Mouse (Mus musculus) small intestine, adult 2 months (tissue): ENCODE measurements around the gene Cldn1. TPM values are rescaled to one million over a fixed set of nuclear protein-coding genes. Genes with fewer than 3 reads are reported as not detected.

Source experiments
- H3K27ac ChIP-seq: fragments of 200-500 bp; 2 replicates; pipeline ENCODE4 v1.5.1; 2012; ENCODE audit warnings: low read depth, low read length, control low read depth, inconsistent platforms; ENCODE audit not compliant: insufficient read depth
- H3K27me3 ChIP-seq: fragments of 200-500 bp; 2 replicates; pipeline ENCODE4 v1.6.1; 2012; ENCODE audit warnings: mild to moderate bottlenecking, moderate library complexity, low read length, inconsistent platforms; ENCODE audit not compliant: control insufficient read depth, insufficient read depth
- H3K36me3 ChIP-seq: fragments of 200-500 bp; 2 replicates; pipeline ENCODE4 v1.6.1; 2012; ENCODE audit warnings: mild to moderate bottlenecking, low read length, control low read depth, inconsistent platforms; ENCODE audit not compliant: control insufficient read depth, insufficient read depth
- H3K4me1 ChIP-seq: fragments of 200-500 bp; 2 replicates; pipeline ENCODE4 v1.6.1; 2012; ENCODE audit warnings: low read length, inconsistent platforms, mixed read lengths; ENCODE audit not compliant: control insufficient read depth, insufficient read depth, insufficient read length
- H3K4me3 ChIP-seq: fragments of 200-500 bp; 2 replicates; pipeline ENCODE4 v1.5.1; 2012; ENCODE audit warnings: low read depth, mild to moderate bottlenecking, control low read depth, inconsistent platforms, low read length, moderate library complexity
- CTCF ChIP-seq: fragments of 200-500 bp; IDR thresholded peaks from 2 replicates; pipeline ENCODE4 v1.5.1; 2012; ENCODE audit warnings: low read depth, mild to moderate bottlenecking, control low read depth, inconsistent platforms, low read length, moderate library complexity, mixed read lengths; ENCODE audit not compliant: insufficient replicate concordance, insufficient read length; ENCODE audit errors: extremely low read depth
- POLR2A ChIP-seq: fragments of 200-500 bp; IDR thresholded peaks from 2 replicates; pipeline ENCODE4 v1.6.1; 2012; ENCODE audit warnings: low read depth, mild to moderate bottlenecking, control low read depth, inconsistent platforms, low read length, moderate library complexity
- WGBS: fragments of 180-500 bp; shearing (Covaris S2); methylation state at CpG from one replicate; pipeline ENCODE4 v1.1.7; 2018; 5-methylcytosine and 5-hydroxymethylcytosine counted together
- polyA plus RNA-seq: library from polyadenylated mRNA; depleted of rRNA; stranded (reverse); fragments of >200 nt; gene quantifications from 2 replicates; pipeline ENCODE4 v1.2.3, GENCODE M21; 2012

Cldn1 gene
- polyA plus RNA-seq, 1 experiment: 0.11 TPM

GRCm38 (mm10) chr16:26384112-26384649 is 12.5 kb upstream of the Cldn1 start:
- H3K27ac ChIP-seq: no peak overlapping the region
- TF ChIP-seq CTCF (no peak), POLR2A (no peak)

GRCm38 (mm10) chr16:26377170-26377569 is 5.5 kb upstream of the Cldn1 start:
- TF ChIP-seq CTCF (no peak), POLR2A (no peak)
- H3K36me3 ChIP-seq: no peaks in the 10 kb centered on the region
- 35% methylated on average over 5 of the region's 5 CpGs for WGBS

More at GRCm38 (mm10) chr16:26384112-26384649, 12.5 kb upstream of the Cldn1 start:
- Histone ChIP-seq H3K4me3 (no peak overlapping the region), H3K4me1 (no peaks in the 10 kb centered on the region), H3K36me3 (no peaks in the 10 kb centered on the region), H3K27me3 (no peaks in the 10 kb centered on the region)
- WGBS: 26% methylated on average over 5 of the region's 5 CpGs

GRCm38 (mm10) chr16:26370127-26370526 is 1.5 kb downstream of the Cldn1 start:
- Histone ChIP-seq H3K27ac (no peak overlapping the region), H3K27me3 (no peaks in the 10 kb centered on the region), H3K4me3 (no peak overlapping the region), H3K4me1 (no peaks in the 10 kb centered on the region), H3K36me3 (no peaks in the 10 kb centered on the region)
- WGBS: 91% methylated on average over 1 of the region's 1 CpGs
- TF ChIP-seq CTCF (no peak), POLR2A (no peak)

More at GRCm38 (mm10) chr16:26377170-26377569, 5.5 kb upstream of the Cldn1 start:
- H3K27ac ChIP-seq: no peak overlapping the region
- no peaks in the 10 kb centered on the region for H3K4me1 ChIP-seq
- no peak overlapping the region for H3K4me3 ChIP-seq
- H3K27me3 ChIP-seq: no peaks in the 10 kb centered on the region

DNA sequence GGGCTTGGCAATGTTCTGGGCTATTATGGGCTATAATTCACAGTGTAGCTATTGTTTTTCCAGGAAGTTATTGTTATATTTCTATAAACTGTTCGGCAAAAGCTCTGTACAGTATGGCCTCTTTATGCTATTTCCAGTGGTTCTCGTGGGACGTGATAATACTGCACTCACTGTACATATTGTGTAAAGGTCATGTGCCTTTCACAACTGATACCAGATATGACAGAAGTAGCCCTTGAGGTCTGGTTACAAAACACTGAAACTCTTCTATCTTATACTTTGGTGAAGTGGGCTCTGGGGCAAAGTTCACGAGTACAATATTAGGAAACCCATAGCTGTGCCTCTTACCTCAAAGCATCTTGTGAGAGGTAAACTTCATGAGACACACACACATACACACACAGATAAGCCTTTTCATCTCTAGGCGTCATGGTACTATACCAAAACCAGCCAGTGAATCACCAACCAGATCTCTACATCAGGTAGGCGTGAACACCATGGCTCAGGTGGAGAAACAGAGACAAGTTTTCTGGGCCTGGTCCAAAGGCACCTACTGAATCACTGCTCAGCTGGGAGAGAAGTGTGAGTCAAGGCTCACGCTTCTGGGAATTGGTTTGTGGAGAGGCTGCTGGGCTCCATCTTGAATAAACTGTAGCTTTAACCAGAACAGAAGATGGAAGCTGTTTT is 2.5 kb downstream of the Cldn1 start:
- H3K36me3 ChIP-seq: no peaks in the 10 kb centered on the region
- no peaks in the 10 kb centered on the region for H3K4me1 ChIP-seq
- TF ChIP-seq POLR2A (no peak), CTCF (no peak)
- 64% methylated on average over 7 of the region's 7 CpGs for WGBS
- no peaks in the 10 kb centered on the region for H3K27me3 ChIP-seq
- H3K27ac ChIP-seq: no peak overlapping the region
- no peak overlapping the region for H3K4me3 ChIP-seq

- TF ChIP-seq CTCF (no peak), POLR2A (no peak)
- 68% methylated on average over 5 of the region's 5 CpGs for WGBS
- no peaks in the 10 kb centered on the region for H3K27me3 ChIP-seq
- no peak overlapping the region for H3K4me3 ChIP-seq
- no peaks in the 10 kb centered on the region for H3K4me1 ChIP-seq
- H3K27ac ChIP-seq: no peak overlapping the region
- H3K36me3 ChIP-seq: no peaks in the 10 kb centered on the region
Measured at GRCm38 (mm10) chr16:26368121-26368520, 3.5 kb downstream of the Cldn1 start.

DNA sequence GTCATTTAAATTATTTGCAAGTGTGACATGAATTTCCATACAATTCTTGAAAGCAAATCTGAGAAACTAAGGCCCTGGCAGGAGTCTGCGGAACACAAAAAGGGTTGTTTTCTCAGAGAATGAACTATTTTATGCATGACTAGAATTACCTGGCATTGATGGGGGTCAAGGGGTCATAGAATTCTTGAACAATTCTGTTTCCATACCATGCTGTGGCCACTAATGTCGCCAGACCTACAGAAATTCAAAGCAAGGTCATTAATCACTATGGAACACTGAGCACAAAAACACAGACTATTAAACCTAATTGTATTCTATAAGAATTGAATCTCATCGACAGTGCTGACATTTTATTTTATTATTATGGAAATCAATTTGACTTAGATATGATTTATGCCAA is 10.9 kb downstream of the Cldn1 start:
- TF ChIP-seq CTCF: no peak
- TF ChIP-seq POLR2A: no peak
- WGBS: 83% methylated on average over 3 of the region's 3 CpGs
- H3K27ac ChIP-seq: no peak overlapping the region
- H3K4me1 ChIP-seq: no peaks in the 10 kb centered on the region
- H3K36me3 ChIP-seq: no peaks in the 10 kb centered on the region
- H3K27me3 ChIP-seq: no peaks in the 10 kb centered on the region
- no peak overlapping the region for H3K4me3 ChIP-seq

GRCm38 (mm10) chr16:26359619-26360018 is 12.0 kb downstream of the Cldn1 start:
- no peak for TF ChIP-seq POLR2A
- no peak for TF ChIP-seq CTCF
- H3K4me1 ChIP-seq: no peaks in the 10 kb centered on the region
- no peaks in the 10 kb centered on the region for H3K27me3 ChIP-seq
- WGBS: 81% methylated on average over 4 of the region's 4 CpGs
- H3K27ac ChIP-seq: no peak overlapping the region
- H3K36me3 ChIP-seq: no peaks in the 10 kb centered on the region
- H3K4me3 ChIP-seq: no peak overlapping the region

- no peak for TF ChIP-seq CTCF
- no peak for TF ChIP-seq POLR2A
- 87% methylated on average over 5 of the region's 5 CpGs for WGBS
- no peak overlapping the region for H3K27ac ChIP-seq
Measured at GRCm38 (mm10) chr16:26358898-26359297, 12.7 kb downstream of the Cldn1 start.

More at GRCm38 (mm10) chr16:26358898-26359297, 12.7 kb downstream of the Cldn1 start:
- Histone ChIP-seq H3K4me3 (no peak overlapping the region), H3K27me3 (no peaks in the 10 kb centered on the region), H3K36me3 (no peaks in the 10 kb centered on the region), H3K4me1 (no peaks in the 10 kb centered on the region)
